Mouse (Mus musculus): ENCODE results near the gene Rasal1.

- TF ChIP-seq TAL1 (IDR thresholded peaks at IDR 0.05; ENCODE audit: low read length) (no peak), GATA1 (IDR thresholded peaks at IDR 0.05; ENCODE audit: low read length) (no peak)
Observed at GRCm38 (mm10) chr5:120688434-120688833, 39.8 kb downstream of the Rasal1 start.

Measured in erythroblast, embryonic 14.5 days (primary cell).